Mouse (Mus musculus) brain, adult 2 months (tissue): Measurements from ENCODE around the gene D630039A03Rik.

Experiments used
- DNase-seq: peaks from one replicate; pipeline ENCODE4 v3.0.0; 2011; ENCODE audit warnings: low read depth, low spot score

Gene D630039A03Rik

DNA sequence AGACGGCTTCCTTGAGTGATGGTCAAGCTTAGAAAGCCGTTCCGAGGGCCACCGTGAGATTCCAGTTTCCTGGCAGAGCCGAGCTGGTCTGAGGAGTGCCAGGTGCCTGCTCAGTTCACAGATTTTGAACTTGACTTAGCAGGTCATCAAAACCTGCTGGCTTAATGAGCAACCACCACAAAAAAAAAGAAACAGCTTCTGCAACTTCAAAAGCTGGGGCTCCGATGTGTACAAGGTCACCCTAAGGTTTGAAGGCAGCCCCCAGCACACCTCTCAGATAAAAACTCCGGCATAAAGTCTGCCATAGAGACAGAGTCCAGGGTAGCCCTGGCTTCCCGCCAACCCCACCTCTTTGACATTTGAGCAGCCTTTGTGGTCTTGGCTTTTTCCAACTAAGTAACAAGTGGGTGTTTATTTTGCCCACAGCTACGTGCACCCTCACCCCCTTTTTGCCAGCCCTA is at the start of gene D630039A03Rik:
D630039A03Rik (minus strand) TSS at position 97 of the 461 bp plus-strand sequence.
- DNase-seq, result peak; percentile 71

DNA sequence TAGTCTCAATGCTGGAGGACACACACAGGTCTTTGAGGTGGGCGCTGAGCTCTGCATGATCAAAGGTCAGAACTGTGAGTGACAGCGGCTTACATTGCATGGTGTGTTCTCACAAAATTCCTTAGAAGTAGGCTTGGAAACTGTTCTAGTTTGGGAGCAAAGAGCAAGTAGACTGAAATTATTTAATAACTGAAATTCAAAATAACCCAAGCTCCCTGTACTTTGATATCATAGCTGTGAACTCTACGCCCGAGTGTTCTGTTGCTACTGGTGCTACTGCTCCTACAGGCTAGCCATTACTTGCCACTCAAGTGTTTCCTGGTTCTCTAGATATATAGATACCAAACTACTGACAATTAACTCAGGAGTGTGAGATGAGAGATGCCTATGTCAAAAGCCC is 49.4 kb upstream of the D630039A03Rik start:
- no peak for DNase-seq

DNA sequence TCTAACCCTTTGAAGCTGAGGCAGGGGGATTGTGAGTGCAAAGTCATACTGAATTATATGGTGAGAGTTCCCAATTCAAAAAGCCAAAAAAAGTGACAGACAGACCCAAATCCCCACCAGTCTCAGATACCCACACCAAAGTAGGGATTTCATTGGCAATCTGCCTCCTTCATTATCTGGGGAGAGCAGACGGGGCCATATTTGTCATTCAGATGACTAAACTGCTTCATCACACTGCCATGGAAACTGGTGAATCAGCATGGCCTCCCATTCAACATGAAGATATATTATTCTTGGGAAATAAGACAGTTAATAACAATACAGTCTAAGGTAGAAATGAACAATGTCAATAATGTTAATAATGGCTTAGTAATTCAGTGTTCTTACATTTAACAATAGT is 48.0 kb upstream of the D630039A03Rik start:
- peak; percentile 33 for DNase-seq

DNA sequence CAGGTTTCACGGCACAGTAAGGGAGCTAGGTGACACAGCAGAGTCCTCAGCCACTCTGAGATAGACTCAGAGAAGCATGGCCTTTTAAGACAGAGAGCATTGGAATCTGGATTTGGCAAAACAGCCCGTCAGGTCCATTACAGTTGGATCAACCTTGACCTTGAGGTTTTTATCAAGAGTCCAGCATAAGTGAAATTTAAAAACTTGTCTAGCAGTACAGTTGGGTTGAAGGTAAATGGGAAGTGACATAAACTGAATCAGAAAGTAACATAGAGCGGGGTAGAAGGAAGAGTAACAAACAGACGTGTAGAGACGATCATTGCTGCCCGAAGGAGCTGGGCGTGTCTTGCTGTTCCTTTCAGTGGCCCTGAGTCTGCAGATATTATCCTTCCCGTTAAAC is 43.0 kb upstream of the D630039A03Rik start:
- DNase-seq, result no peak

DNA sequence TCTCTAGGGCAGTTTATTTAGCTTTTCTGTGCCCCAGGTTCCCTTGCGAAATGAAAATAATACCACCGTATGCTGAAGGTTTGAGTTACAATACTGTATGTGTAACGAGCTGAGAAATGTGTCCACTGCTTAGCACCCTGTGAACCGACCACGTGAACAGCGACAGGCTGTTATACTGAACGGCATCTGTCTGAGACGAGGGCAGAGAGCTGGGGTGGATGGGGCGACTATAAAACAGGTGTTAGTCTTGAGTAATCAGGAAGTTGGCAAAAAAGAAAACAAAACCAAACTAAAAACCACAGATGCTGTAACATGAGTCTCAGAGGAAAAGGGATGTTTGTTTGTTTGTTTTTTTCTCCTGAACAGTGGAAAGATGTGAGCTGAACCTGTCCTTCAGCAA is 42.0 kb upstream of the D630039A03Rik start:
- DNase-seq, result no peak

DNA sequence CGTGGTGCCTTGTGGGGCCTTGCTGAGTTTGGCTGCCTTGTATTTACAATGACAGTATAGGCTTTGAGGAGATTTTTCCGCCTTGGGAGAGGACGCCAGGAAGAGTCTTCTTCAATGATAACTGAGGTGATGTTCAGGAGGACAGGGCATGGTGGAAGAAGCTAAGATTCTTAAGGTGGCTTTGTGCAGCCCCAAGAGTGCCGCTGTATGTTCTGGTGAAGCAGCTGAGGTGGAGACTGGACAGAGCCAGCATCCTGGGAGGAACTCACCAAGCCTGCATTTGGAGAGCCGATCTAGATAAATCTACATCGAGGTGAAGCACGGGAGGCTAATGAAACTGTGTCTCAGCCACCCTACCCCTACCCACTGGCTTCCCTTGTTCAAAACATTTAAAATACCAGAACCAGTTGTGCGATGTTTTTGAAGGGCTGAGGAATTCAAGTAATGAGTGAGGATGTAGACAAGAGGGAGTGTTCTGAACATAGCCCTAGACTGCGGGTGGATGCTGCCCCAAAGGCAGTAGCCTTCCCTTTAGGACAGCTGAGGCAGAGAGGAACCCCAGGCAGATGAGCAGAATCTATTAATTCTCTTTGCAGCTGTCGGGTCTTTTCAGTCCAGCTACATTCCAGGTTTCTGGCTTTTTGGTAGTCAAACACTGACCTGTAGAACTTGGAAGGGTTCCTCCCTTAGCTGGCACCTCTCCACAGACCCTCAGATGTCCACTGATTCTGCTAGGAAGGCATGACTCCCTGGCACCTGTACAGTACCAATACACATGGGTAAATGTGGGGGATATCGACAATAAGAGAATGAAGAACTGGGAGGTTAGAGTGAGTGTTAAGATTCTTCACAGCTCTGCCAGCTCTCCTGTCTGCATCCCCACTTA is 41.3 kb upstream of the D630039A03Rik start:
- DNase-seq, result no peak

DNA sequence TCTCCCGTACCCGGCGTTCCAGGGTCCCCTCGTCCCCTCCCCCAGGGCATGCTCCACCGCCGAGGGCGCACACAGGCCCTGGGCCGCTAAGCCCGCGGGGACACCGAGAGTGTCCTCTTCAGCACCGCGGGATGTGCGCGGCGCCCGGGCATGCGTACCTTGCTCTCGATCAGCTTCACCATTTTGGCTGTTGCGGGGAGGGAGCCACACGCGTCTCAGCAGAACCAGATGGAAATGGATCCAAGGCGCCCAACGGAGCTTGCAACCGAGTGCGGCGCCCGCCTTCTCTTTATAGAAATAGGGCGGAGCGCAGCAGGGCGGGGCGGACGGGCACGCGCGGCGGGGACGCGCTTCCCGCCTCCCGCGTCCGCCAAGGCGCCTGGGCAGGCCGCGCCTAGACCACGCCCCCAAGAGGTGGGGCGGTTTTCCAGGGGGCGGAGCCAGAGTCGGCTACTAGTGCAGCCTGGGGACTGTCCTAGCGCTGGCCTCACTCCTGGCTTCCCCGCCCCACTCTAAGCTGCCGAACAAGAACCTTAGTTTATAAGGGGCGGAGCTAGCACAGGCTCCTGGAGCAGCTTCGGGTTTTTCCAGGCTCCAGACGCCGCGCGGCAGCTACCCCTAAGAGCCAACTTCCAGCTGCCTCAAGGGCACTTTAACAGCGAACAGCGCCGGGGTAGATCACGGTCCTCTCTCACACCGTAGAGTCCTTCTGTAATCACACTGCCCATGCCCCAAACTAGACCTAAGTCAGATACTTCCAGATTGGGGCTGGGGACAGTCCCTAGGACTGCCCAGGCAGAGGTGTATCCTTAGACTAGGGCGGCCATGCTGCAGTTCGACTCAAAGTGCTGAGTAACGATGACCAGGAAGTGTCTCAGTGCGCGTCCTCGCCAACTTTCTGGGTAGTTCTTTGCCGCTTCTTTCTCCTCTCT is 40.2 kb upstream of the D630039A03Rik start, which contains the start of gene Txn1:
Txn1 (minus strand) TSS at position 383 of the 932 bp plus-strand sequence.
- peak; percentile 98 for DNase-seq

DNA sequence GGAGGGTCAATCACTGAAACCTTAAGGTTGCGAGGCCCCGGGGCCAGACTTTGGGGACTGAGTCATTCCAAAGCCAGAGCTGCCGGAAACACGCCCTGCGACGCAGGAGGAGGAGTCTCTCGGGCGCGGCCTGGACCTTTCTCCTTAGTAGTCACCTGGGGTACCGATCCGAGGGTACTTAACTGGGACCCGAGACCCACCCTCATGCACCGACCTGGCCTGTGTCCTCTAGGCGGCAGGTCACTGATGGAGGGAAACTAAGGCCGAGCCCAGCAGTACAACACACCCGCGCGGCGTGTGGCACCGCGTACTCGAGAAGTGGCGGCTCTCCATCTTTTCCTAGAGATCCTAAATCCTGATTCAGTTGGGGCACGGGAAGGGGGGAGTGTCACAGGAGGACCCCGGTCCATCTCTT is 39.5 kb upstream of the D630039A03Rik start:
- DNase-seq, result peak; percentile 76

DNA sequence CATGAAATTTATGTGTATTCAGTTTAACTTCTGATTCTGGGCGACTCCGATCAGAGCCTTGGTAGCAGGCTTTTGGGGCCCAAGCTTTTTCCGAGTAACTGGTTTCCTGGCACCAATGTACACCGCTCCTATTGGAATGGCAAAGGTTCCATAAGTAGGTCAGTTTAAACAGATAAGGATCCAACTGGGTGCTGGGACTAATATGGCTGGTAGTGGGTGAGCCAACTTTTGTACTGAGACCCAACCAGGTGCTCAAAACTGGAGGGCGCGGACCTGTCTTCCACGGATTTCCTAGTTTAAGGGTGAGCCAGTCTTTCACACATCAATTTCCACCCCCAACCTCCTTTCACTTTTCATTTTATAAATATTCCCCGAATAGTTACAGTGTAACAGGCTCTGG is 38.9 kb upstream of the D630039A03Rik start:
- no peak for DNase-seq

DNA sequence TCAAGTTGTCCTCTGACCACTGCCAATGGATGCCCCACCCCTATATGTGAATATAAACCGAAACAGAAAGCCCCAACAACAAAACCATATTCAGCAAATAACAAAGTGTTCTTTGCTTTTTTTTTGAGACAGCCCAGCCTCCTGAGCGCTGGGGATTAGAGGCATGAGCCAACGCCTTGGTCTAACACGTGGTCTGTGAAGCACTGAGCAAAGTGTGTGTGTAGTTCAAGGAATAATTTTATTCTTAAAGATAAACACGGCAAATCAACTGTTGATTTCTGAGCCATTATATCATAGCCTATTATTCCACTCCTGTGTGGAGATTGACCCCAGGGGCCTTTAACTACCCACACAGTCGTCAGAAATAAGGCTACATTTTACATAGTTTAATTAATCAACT is 38.5 kb upstream of the D630039A03Rik start:
- DNase-seq, result no peak

DNA sequence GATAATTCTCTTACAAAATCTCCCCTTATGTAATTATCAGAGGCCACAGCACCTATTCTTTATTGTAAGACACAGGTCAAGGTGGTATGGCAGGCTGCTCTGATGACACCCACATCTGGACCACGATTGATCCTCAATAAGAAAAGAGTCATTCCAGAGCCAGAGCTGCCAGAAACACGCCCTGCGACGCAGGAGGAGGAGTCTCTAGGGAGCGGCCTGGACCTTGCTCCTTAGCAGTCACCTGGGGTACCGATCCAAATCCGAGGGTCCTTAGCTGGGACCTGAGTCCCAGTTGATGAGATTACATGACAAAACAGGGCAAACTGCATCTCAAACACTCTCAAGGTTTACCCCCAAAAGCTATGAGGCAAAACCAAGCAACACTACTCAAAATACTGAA is 37.7 kb upstream of the D630039A03Rik start:
- DNase-seq, result no peak

DNA sequence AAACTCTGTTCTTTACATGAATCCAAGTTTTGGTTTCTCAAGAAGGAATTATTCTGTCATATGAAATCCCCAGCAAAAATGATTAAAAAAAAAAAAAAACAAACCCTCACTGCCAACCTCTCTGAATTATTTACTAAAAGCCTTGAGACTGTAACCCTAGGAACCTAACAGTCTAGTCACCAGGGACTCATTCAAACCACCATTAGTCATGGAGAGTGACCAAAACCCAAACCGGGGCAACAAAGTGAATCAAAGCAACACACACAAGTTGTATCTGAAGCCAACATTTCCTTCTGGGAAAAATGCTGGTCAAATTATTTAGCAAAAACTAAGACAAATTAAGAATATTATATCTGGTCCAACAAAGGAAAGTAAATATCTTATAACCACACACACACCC is 36.8 kb upstream of the D630039A03Rik start:
- DNase-seq, result no peak

DNA sequence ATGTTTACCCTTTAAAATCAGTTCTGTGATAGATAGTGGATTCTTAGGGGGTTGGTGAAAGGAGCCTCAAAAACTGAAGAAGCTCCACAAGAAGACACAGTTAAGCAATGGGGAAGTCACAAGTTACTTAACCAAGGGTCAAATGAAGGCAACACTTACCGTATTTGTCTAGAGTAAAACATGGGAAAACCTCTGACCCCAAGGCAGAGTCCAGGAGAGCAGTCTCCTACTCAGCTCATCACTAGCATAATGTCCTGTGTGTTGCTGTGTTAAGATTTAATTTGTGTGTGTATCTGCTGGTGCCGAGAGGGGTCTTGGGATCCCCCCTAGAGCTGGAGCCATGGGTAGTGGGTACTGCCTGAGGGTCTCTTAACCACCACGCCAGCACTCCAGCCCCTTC is 36.3 kb upstream of the D630039A03Rik start:
- DNase-seq, result no peak

DNA sequence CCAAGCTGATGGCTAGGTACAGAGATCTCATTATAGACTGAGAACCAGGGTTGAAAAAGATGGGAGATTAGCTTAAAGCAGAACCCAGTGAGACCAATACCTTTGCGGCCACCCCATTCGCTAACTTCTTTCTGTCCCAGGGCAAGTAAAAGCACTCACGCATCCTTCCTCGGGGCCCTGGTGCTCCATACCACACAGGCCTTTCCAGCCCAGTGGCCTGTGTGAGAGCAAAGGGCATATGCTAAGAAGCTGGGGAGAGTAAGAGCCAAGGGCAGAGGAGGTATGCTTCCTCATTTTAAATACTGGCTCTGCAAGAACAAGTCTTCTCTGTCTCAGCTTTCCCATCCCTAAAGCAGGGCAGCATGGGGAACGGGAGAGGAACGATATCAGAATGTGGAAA is 33.8 kb upstream of the D630039A03Rik start:
- no peak for DNase-seq

DNA sequence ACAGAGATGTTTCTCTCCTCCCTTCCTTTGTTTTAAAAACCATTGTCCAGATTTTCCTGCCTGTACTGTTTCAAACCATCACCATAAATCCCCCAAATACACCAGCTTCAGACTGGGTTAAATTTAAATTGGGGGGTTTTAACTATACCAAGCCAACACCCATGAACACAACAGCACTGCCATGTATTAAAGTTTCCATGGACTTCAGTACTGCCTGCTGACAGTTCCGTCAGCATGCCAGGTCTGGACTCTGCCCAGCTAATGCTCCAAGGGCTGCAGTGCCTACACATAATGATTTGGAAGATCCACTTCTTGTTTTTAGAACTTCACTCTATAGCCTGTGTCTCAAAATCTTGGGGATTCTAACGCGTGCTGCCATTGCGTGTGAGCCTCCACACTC is 31.4 kb upstream of the D630039A03Rik start:
- no peak for DNase-seq

DNA sequence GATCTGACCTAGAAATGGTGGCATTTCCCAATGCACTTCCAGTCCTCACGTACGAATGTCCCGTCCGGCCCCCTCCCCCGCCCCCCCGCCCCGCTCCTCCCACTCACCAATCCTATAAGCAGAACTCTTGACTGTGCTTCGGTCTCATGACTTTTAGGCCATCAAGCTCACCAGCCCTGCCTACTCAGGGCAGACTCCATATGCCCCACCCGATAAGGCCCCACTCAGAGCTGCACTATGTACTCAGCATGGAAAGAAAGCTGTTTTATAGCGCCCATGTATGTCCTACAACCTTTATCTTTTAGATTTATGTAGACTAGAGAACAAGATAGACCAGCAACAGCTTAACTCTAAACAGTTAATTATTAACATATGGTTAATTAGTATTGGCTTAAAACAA is 30.9 kb upstream of the D630039A03Rik start:
- DNase-seq, result no peak

DNA sequence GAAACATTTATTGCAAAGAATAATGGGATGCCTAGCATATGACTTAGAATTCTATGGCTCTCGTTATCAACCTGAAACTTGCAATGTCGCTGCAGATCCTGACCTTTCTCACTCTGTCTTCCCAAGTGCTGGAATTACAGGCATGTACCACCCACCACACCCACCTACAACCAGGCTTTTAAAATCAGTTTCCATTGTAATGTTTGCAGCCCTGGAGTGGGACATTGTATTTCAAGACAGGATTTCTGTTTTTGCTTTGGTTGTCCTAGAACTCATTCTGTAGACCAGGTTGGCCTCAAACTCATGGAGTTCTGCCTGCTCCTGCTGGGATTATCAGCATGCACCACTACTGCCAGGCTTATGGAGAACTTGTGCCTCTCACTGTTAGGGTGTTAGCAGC is 26.8 kb upstream of the D630039A03Rik start:
- no peak for DNase-seq

DNA sequence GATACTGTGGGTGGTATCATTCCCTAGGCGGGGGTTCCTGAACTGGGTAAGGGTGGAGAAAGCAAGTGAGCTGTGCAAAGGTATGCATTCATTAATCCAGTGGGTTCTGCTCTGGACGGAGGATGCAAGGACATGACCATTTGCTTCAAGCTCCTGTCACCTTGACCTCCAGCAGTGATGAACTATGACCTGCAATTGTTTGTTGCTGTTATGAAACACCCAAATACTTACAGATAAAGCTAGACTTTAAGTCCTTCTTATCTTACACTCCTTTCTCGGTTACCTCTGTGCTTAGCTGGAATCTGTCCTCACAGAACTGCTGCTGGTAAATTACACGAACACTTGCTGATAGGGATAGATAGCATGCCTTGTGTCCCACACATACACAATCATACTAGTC is 24.5 kb upstream of the D630039A03Rik start:
- DNase-seq, result no peak

DNA sequence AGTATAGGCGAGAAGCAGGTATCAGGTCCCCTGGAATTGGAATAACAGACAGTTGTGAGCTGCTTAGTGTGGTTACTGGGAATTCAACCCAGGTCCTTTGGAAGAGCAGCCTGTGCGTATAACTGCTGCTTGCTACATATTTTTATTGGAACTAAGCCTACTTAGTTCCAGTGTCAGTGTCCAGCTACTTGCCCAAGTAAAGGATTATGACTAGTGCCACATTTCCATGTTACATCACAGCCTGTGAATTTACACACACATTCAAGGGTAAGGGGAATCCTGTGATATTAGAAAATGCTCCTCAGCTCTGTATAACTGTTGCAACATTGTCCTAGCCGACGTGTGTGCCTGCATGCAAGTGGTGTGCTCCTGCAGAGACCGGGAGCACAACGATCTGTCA is 21.2 kb upstream of the D630039A03Rik start:
- DNase-seq, result no peak

DNA sequence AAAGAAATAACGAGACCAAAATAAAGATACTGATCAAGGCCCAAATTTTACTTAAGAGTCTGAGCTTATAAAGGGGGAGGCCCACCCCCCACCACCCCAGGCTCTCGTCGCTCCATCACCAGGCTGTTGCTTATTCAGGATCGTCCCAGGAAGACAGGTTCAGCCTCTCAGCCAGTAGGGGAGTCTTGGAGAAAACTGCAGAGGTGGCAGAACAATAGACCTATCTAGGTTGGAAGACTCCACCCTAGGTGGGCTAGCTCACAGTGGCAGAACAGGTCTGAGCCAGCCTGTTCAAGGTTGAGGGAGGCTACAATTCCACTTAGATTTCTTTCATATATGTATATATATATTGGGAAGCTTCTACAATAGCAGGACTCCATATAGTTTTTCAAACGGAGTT is 18.1 kb upstream of the D630039A03Rik start:
- DNase-seq, result no peak

DNA sequence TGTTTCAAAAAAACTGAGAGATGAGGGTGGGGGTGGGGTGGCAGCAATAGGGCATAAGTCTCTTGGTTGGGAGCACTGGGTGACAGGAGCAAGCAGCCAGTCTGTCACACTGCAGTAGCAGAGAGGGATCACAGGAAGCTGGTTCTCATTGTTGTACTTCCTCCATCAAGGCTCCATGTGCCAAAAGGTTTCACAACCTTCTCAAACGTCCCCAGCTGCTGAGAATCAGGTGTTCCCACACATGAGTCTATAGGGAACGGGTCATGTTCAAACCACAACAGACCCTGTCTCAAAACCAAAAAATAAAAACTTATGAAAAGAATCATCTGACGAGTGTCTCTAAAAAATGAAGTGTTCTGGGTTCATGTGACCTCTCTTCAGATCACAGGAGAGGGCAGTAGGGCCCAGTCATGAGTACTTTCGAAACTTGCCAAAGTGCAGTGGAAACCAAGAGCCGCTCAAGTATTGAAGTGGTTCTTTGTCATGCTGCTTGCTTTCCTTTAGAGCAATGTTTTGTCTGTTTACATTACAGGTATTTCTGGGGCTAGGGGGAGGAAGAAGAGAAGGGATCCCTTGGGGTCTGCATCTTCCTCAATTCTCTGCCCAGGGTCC is 14.6 kb upstream of the D630039A03Rik start:
- no peak for DNase-seq
